Mouse (Mus musculus) ovary, postnatal 36 days (tissue): Measurements from ENCODE around the gene Tmsb4x.

ENCODE experiments used
- DNase-seq: peaks from one replicate; pipeline ENCODE4 v3.0.0; 2022; ENCODE audit warnings: low spot score, mixed read lengths

Gene Tmsb4x

DNA sequence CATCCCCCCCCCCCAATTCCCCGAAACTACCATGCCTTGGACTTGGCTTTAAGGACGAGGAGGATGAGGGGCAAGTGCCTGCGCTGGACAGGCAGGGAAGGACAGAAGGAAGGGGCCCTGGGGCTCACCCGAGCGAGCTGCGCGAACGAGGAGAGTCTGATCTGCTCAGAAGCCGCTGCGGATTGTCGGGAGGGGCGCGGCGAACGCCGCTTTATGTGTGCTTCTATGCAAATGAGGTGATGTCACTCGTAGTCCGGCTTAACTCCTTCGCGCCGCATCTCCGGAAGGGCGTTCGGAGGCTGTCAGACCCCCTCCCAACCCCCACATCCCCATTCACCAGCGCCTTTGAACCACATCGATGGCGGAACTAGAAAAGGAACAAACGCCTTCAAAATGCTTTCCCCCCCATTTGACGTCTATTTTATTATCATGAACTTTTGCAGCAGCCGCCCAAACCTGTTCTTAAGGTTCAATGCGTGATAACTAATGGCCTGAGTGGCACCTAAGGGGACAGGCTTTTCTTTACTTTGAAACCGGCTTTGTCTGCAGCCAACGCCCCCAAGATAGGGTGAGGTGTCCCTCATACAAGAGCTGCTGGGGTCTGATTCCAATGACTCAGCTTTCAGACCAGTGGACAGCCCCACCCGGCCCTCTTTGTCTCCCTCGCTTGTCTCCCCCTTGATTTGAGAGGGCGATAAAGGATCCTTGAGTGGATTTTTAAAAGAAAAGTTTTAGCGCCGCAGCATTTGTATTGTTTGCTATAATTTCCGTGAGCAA, at the start of gene Tmsb4x:
Tmsb4x (minus strand) TSS at position 338 of the 777 bp plus-strand sequence.
- DNase-seq, result peak; percentile 76

DNA sequence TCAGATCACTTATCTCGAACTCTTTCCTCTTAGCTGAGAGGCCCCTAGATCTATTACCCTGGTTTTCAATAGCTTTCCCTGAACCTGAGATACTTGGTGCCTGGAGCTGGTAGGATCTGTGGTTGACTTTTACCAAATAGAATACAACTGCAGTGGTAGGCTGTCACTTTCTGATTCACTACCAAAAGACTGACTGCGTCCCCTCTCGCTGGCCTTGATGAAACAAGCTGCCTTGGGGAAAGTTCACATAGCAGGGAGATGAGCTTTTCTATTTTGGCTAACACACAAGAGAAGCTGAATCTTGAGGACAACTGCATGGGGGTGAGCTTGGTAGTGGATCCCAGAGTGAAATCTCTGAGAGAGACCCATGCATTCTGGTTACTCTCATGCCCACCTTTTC, 32.6 kb upstream of the Tmsb4x start:
- no peak for DNase-seq

DNA sequence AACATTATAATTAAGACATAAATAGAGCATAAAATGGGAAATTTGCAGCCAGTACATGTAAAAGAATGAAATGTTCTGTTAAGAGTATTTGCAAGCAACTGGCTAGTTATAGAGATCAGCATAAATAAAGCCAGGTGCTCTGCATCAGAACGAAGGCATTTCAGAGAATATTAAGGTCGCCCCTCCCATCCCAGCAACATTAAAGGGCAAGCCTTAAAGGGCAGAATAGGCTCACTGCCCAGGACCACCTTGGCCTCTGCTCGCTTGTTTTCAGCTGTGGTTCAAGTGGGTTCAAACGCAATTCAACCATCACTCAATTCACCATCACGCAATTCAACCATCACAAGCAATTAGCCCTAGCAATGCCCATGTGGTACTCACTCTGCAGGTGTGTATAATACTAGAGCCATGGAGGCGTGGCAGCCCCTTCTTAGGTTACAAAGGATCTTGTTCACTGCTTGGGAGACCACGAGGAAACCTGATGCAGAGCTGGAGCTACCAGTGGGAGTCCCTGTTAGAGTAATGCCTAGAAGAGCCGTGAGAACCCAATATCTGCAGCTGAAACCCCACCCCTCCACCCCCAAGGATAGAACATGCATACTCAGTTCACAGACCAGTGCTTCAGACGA, 30.3 kb upstream of the Tmsb4x start:
- no peak for DNase-seq

DNA sequence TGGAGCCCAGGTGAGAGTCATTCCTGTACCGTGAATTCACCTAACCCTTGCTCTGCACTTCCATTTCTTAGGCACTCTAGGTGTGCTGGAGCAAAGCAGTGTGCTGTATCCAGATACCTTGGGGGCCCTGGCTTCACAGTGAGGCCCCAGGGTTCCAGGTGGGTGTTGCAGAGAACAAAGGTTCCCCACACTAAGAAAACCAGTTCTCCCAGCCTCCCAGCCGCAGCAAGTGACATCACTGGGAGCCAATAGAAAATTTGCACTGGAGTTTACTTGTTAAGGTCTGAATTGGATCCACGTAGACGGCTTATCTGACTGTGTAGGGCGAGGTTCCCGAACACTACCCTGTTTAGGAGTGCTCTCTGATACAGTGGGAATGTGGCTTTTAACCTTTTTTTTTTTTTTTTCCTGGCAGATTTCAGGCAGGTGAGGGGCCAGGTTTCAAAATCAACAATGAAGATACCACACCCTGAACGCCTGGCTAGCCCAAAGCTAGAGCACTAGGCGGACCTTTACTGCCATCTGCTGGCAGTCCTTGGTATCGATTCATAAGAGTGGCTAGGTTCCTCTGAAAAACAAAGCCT, 24.1 kb upstream of the Tmsb4x start:
- peak; percentile 42 for DNase-seq

DNA sequence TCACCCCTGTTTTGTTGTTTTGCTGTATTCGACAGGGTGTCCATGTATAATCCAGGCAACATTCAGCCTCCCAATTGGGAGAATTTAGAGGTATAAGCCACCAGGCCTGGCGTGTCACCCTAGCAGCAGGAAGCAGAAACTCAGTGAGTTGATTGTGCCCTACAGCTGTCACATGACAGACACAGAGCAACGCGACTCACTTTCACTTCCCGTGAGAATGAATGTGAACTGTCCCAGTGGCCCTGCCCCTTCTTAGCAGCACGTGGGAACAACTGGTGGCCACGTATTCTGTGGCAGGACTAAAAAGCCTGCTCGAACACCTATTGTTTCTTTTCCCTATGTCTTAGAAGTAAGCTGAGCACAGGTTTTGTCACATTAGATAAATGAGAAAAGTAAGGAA, 22.0 kb upstream of the Tmsb4x start:
- DNase-seq, result no peak

DNA sequence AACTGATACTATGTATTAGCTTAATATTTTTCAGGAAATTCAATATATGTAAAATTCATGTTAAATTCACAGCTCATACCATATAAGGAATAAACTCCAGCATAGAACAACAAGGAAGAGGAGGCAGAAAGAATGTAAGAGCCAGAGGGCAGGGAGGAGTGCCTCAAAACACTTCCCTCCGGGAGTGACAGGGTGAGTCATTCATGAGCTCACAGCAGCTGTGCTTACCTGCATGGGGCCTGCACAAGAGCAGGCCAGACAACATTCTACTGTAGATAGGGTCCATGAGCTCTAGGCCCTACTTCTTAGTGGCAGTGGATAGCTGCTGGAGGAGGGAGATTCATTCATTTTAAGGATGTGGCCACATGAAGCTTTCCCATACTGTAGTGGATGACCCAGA, 20.7 kb upstream of the Tmsb4x start:
- no peak for DNase-seq

GRCm38 (mm10) chrX:167229206-167229605, 20.1 kb upstream of the Tmsb4x start:
- peak; percentile 41 for DNase-seq

GRCm38 (mm10) chrX:167227756-167228155, 18.6 kb upstream of the Tmsb4x start:
- no peak for DNase-seq

DNA sequence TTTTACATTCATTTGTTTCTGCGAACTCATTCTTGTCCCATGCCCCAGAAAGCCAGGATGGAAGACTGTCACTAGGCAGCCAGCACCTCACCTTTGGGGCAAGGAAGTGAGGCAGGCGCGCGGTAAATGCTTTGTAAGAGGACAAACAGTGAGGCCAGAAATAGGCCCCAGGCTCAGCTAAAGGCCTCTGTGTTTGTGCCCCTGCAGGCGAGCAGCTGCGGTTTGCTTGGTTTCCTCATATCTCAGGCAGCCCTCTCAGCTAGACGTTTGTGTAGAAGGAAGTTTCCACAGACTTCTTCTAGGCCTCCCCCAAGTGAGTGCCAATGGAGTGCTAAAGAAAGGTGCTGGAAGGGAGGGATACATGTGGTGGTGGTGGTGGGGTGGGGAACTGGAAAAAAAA, 18.0 kb upstream of the Tmsb4x start:
- no peak for DNase-seq

DNA sequence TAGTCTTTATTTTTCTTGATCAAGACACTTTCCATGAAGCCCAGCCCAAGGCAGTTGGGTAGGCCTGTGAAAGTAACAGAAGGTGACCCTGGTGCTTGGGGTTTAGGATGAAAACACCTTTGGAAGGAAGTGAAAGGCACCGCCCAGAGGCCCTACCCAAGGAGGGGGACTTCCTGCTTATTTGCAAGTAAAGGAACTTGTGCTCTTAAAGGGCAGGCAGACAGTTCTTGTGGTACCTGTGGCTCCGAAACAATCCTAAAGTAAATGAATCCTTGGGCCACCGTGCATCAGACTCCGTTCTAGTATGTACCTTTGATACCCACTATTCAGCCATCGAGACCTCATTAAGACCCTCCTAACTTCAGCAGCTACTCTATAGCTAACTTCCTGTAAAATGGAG, 17.5 kb upstream of the Tmsb4x start:
- DNase-seq, result no peak

DNA sequence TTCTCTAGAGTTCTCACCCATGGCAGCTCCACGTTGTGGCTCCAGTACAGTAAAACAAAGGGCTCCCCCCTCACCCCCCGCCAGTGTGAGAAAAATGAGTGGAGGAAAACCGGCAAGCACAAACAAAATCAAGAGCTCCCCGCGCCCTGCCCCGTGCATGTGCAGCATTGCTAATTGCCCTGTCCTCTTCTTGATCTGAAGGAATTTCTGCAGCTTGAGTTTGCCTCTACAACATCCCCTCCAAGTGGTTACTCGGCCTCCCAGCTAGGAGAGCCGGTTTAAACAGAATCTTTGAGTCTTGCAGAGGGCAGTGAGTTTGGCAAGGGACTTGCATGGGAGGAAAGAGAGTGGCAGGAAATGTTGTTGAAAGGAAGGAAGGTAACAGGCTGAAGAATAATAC, 3.6 kb upstream of the Tmsb4x start:
- peak; percentile 19 for DNase-seq

- no peak for DNase-seq
Measured at GRCm38 (mm10) chrX:167211871-167212555, 2.9 kb upstream of the Tmsb4x start.

DNA sequence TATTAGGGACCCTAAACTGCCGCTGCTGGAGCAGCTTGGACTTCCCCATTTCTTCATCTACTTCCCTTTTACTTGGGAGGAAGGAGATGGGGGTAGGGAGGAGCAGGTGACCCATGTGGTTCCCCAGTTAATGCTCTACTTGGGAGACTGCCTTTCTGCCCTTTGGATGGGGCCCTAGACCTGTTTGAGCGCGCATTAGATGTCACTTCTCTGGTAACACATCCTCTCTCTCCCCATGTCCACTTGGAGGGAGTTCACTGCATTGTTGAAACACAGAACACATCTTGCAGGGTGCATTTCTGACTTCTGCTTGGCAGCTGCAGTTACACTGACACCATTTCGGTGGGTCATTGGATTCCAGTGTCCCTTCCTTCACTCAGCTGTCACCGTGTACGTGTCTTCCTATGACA, 1.2 kb upstream of the Tmsb4x start:
- no peak for DNase-seq

GRCm38 (mm10) chrX:167209828-167210227, 713 bp upstream of the Tmsb4x start:
- DNase-seq, result no peak

DNA sequence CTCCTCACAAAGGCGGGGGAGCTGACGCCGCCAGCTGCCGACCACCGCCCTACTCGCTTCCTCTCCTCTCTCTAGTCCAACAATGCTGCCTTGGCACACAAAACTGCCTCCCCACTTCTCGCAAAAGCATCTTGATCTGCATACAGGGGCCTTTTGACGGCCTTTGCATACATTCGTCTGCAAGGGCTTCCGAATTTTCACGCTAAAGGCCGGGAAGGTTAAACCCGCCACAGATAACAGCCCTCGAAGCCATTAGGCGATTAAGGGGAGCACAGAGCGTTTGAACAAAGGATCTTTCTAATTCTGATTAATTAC, 652 bp downstream of the Tmsb4x start:
- peak; percentile 23 for DNase-seq

GRCm38 (mm10) chrX:167207741-167208505, 1.2 kb downstream of the Tmsb4x start:
- DNase-seq, result no peak

GRCm38 (mm10) chrX:167205813-167206520, 3.1 kb downstream of the Tmsb4x start:
- no peak for DNase-seq

DNA sequence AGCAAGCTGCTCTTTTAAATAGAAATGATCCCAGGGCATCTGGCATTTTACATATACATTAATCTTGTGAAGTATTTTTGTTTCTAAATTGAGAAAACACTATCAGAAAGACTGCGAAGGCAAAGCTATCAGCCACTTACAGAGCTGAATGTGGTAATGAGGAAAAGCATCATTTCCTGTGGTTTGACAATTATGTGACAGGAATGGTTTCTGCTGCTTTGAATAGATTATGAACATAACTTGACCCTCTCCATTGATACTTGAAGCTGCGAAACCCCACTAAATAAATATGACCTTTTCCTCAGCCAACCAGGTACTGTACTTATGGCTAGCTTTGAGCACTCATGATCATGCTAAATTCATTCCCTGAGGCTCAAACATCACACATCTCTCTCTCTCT, 7.8 kb downstream of the Tmsb4x start:
- no peak for DNase-seq

DNA sequence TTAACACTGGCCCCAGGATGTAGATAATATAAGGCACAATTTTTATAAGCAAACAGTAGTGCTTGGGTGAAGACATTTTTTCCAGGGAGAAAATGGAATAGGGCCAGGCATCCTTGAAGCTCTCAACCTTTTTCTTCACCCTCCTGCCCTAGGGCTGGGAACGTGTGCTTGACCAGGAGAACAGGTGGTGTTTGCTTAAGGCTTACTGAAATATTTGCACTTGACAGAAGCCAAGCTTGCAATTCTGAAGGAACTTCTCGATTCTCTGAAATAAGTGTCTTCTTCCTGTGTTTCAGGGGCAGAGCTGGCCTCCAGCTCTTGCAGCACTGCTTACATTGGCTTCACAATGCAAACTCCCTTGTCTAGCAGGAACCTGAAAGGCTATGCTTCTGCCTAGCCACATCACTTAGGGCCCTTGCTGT, 13.9 kb downstream of the Tmsb4x start:
- DNase-seq, result no peak

- no peak for DNase-seq
Measured at GRCm38 (mm10) chrX:167186306-167186705, 22.8 kb downstream of the Tmsb4x start.

DNA sequence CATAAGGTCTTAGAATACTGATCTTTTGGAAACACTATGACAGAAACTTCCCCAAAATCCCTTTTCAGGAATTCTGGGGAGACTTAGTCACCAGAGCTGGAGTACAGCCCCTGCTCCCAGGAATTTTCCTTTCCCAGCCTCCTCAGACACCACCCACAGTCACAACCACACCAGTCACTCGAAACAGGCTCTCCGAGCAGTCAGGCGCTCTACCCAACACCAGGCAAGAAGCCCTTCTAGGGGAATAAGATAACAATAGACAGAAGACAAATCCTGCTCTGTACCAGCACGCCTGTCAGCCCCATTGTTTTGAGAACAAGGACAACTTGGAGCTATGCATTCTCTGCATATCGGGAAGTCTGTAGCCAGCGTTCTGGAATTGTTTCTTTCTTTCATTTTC, 25.6 kb downstream of the Tmsb4x start:
- DNase-seq, result no peak

DNA sequence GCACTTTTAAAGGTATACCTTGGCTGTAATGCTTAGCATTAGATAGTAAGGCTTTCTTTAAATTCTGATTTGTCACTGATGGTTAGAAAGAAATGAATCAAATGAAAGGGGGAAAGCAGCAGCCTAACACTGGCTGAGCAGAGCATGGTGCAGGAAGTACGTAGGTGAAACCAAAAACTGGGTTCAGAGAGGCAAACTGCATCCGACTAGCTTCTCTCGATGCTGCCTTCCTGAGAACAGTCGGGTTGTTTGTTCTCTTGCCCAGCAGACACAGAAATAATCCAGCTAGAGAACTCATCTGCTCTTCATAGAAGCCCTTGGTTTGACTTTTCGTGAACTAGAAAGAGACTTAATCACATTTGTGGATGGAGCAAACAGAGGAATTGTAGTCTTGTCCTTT, 26.7 kb downstream of the Tmsb4x start:
- DNase-seq, result no peak
